Mouse (Mus musculus) left cerebral cortex, postnatal 36 days (tissue): Measurements from ENCODE around the gene Pmel. TPM values are rescaled to one million over a fixed set of nuclear protein-coding genes. Genes with fewer than 3 reads are reported as not detected.
"Not testable (repeated sequence)": the region's sequence is repeated elsewhere in the genome, so short reads cannot be mapped to it uniquely, and the experiment has no call there.

Experiments
- DNase-seq, 2 experiments: peaks; one replicate each; pipeline ENCODE4 v3.0.0; 2021 to 2022; ENCODE audit warnings: low spot score in 2 of 2, mixed read lengths in 1 of 2
- intact Hi-C: fragments of 180-260 bp; cut with DNase I; formaldehyde crosslinking; loops from one replicate; pipeline ENCODE4 v1.15.1; 2025
- total RNA-seq, 2 experiments: library from RNA; stranded (reverse); gene quantifications; 2 replicates each; pipeline ENCODE4 v1.2.3; 2021

Gene Pmel
- total RNA-seq, 2 experiments from 2014 or later: 0.48 to 0.79 TPM

GRCm38 (mm10) chr10:128699006-128699405 lies 5.0 kb upstream of the Pmel start:
- intact Hi-C loops: loop anchor here (5.0 kb wide), 1 partner anchor 48 kb away; the partner anchor contains the start of gene Pym1
- no peak for DNase-seq

DNA sequence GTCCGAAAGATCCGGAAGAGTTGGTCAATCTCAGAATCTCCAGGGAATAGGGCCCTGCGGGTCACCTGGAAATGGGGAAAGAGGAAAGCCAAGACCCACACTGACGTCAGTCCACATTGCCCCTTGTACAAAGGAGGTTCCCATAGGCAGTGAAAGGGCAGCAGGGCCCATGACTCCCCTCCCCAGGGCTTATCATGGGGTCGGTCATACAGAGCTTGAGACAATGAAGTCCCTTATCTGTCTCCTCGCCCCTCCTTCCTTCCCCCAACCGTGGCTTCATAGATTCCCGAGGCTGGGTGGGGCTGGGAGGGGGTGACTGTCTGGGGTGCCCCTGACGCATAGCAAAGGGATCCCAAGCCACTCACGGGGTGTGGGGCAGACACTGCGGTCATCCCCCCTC lies 4.4 kb upstream of the Pmel start:
- no peak for DNase-seq
- intact Hi-C loops: loop anchor here (5.0 kb wide), 1 partner anchor 48 kb away; the partner anchor contains the start of gene Pym1

GRCm38 (mm10) chr10:128700712-128701111 lies 3.3 kb upstream of the Pmel start:
- DNase-seq: no peak
- intact Hi-C loops: no loop called here

- DNase-seq: no peak
- intact Hi-C loops: no loop called here
These were observed 1.5 kb upstream of the Pmel start for GRCm38 (mm10) chr10:128702328-128703007.

DNA sequence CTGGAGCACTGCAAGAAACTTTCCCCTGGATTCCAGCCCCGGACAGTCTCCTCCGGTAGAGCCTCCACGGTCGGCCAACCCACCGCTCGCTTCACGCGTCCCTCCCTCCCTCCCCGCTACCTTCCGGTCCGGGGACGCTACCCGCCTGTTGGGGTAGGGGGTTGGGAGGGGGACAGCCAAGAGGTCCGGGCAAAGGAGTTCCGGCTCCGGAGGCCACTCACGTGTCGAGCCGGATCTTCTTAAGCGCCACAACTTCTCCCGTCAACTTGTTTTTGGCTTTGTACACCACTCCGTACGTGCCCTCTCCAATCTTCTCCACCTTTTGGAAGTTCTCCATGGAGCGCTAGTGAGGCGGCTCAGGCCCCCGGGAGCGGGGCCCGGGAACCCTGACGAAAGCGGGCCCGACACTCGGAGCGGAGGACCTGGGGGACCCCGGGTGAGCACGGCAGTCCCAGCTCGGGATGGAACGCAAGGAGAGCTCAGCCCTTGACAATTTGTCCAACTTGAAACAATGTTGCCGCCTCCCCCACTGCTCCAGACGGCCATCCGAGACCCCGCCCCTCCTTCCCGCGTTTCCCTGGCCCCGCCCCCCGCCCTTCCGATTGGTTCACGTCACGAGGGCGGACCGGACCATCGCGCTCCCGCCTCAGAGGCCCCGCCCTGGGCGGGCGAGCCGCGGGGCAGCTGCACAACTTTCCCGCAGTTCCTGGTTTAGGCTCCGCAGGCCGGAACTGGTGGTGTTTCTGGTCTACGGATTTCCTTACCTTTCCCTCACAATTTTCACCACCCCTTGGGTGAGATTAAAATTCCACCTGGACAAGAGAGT lies 709 bp downstream of the Pmel start, which contains the start of gene Cdk2:
Gene Cdk2, minus strand, starts transcription at position 541 of the 826 bp plus-strand sequence.
- intact Hi-C loops: no loop called here
- DNase-seq: peak; percentile 80 to 82

- DNase-seq: no peak
- intact Hi-C loops: no loop called here
These were observed 1.3 kb downstream of the Pmel start for GRCm38 (mm10) chr10:128705317-128705693.

GRCm38 (mm10) chr10:128711318-128711717 lies 7.3 kb downstream of the Pmel start:
- DNase-seq, intact Hi-C loops: not testable (repeated sequence)

GRCm38 (mm10) chr10:128715559-128716537 lies 11.9 kb downstream of the Pmel start:
- intact Hi-C loops: no loop called here
- no peak for DNase-seq

DNA sequence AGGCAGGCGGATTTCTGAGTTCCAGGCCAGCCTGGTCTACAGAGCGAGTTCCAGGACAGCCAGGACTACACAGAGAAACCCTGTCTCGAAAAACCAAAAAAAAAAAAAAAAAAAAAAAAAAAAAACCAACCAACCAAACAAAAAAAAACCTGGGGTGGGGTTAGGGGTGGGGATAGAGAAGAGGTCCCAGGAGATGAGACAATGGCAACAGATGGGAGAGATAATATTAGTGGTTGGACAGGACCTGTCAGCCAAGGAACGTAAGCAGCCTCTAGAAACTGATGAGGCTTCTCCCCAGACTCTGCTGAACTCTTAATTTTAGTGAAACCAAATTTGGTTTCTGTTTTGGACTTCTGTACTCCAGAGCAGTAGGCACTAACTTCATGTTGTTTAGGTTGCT lies 21.5 kb downstream of the Pmel start:
- DNase-seq, intact Hi-C loops: not testable (repeated sequence)

DNA sequence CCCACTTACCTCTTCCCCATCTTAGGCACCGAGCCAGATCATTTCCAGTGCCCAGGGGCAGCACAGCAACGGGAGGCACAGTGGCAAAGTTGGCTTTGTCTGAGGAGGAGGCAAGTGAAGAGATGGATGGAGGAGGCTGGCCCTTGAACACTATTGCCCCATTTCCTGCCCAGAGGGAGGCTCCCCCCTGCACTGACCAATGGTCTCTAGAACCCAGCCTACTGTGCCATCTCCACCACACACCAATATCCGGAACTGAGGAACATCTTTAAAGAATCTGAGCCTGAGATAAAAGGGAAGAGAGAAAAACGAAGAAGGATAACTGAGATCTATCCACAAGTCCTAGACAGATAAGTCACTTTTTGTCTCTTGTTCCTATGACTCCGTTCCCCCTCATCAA lies 24.1 kb downstream of the Pmel start:
- no peak for DNase-seq
- intact Hi-C loops: no loop called here

- intact Hi-C loops: no loop called here
- peak; percentile 18 to 33 for DNase-seq
These were observed 27.0 kb downstream of the Pmel start for GRCm38 (mm10) chr10:128731002-128731433.

- intact Hi-C loops: no loop called here
- DNase-seq: no peak
These were observed 28.0 kb downstream of the Pmel start for GRCm38 (mm10) chr10:128731992-128732391.

DNA sequence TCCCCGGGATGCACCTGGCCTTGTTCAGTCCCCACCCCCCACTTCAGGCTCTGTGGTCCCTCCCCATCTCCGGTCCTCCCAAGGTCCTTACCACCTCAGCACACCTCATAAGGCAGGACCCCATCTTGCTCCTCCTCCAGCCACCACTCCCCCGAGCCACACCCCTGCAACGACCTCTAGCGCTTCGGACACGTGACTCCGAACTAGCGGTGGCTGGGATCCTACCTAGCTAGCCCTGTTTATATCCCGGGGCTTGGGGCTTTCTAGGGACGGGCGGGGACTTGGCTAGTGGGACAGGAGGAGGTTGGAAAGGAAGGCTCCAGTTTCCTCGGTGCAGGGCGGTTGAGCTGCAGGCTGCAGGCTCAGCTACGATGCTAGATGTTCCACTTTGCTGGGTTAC lies 33.4 kb downstream of the Pmel start:
- intact Hi-C loops: loop anchor here (5.0 kb wide), 1 partner anchor 155 kb away; the partner anchor contains the start of gene Gdf11
- DNase-seq: no peak

- DNase-seq: no peak
- intact Hi-C loops: no loop called here
These were observed 36.3 kb downstream of the Pmel start for GRCm38 (mm10) chr10:128740296-128740695.

- DNase-seq: no peak
- intact Hi-C loops: no loop called here
These were observed 38.6 kb downstream of the Pmel start for GRCm38 (mm10) chr10:128742616-128743015.

DNA sequence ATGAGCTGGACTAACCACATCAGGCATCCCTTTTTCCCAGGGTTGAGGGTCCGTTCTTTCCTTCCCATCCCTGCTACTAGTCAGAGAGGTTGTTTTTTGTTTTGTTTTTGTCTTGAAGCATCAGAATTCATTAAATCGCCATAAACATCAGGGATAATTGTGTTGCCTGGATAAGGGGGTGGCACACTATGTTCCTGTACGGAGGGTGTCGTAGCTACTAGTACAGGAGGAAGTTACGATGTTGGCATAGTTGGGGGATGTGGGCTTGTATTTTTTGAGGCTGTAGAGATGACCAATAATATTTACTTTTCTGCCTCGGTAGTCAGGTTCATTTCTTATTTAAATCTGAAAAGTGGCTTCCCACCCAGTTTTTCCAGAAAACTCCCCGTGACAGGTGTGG lies 39.2 kb downstream of the Pmel start:
- no peak for DNase-seq
- intact Hi-C loops: no loop called here

GRCm38 (mm10) chr10:128743791-128744191 lies 39.8 kb downstream of the Pmel start:
- intact Hi-C loops: no loop called here
- peak; percentile 46 to 50 for DNase-seq

- DNase-seq: no peak
- intact Hi-C loops: no loop called here
These were observed 40.2 kb downstream of the Pmel start for GRCm38 (mm10) chr10:128744211-128744610.
